Mouse (Mus musculus) stomach, embryonic 16.5 days (tissue): ENCODE measurements at regions not wholly inside any gene's neighbourhood (a gene's known extent, or its start where the extent isn't known, plus 50 kb on each side); places are given as distances from the start of the nearest gene placed in this dataset.
A peak's percentile ranks its signal among the peaks of the same experiment; 100 is the strongest.
"Not testable (repeated sequence)": the region's sequence is repeated elsewhere in the genome, so short reads cannot be mapped to it uniquely, and the experiment has no call there.

Experiments
- ATAC-seq: fragments of 200-750 bp; cut with Nextera tagmentation; 2 replicates; pipeline ENCODE4 v1.8.0; 2017; ENCODE audit warnings: moderate number of reproducible peaks, moderate TSS enrichment; ENCODE audit not compliant: insufficient read depth, low FRiP score
- H3K27ac ChIP-seq: fragments of 300-500 bp; sonication (generic); 2 replicates; pipeline ENCODE4 v1.5.1; 2014; ENCODE audit warnings: low read length
- H3K27me3 ChIP-seq: fragments of 300-500 bp; sonication (generic); 2 replicates; pipeline ENCODE4 v1.6.1; 2014; ENCODE audit warnings: low read length, control low read depth, mixed read lengths; ENCODE audit not compliant: control insufficient read depth, insufficient read depth
- H3K36me3 ChIP-seq: fragments of 300-500 bp; sonication (generic); 2 replicates; pipeline ENCODE4 v1.6.1; 2014; ENCODE audit warnings: low read length; ENCODE audit not compliant: control insufficient read depth, insufficient read depth
- H3K4me1 ChIP-seq: fragments of 300-500 bp; sonication (generic); 2 replicates; pipeline ENCODE4 v1.6.1; 2014; ENCODE audit warnings: low read length, control low read depth, mixed read lengths; ENCODE audit not compliant: control insufficient read depth, insufficient read depth
- H3K4me2 ChIP-seq: fragments of 300-500 bp; sonication (generic); 2 replicates; pipeline ENCODE4 v1.6.1; 2014; ENCODE audit warnings: low read depth, low read length, mixed read lengths
- H3K4me3 ChIP-seq: fragments of 300-500 bp; sonication (generic); replicated peaks from 2 replicates; pipeline ENCODE4 v1.5.1; 2014; ENCODE audit warnings: mild to moderate bottlenecking, low read length
- H3K9ac ChIP-seq: fragments of 300-500 bp; sonication (generic); 2 replicates; pipeline ENCODE4 v1.6.1; 2014; ENCODE audit warnings: low read length
- H3K9me3 ChIP-seq: fragments of 300-500 bp; sonication (generic); replicated peaks from 2 replicates; pipeline ENCODE4 v1.6.1; 2016; ENCODE audit warnings: low read length, control low read depth; ENCODE audit not compliant: control insufficient read depth
- WGBS: fragments of 180-500 bp; shearing (Covaris S2); extraction: QIAGEN DNeasy Blood & Tissue Kit; methylation state at CpG from one replicate; pipeline ENCODE4 v1.1.7; 2014; 5-methylcytosine and 5-hydroxymethylcytosine counted together

DNA sequence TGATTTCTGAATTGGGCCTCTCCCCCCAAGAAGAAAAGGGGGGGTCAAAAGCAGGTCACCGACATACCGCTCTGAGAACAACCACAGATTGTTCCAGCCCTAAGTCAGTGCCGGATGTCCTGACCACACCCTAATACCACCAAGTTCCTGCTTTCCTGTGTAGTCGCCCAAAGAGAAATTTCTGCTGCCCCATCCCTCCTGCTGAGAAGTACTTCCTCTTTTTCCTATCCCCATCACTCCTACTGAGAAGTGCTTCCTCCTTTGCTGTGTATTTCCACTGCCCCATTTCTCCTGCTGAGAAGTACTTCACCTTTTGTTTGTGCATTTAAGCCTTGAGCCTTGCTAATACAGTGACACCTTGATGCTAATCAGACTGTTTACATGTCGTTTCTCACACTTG, 1160.4 kb downstream of the A830018L16Rik start:
- ATAC-seq: no peak
- Histone ChIP-seq H3K4me1 (no peaks in the 10 kb centered on the region), H3K4me2 (no peak overlapping the region), H3K27ac (no peak overlapping the region), H3K36me3 (no peaks in the 10 kb centered on the region), H3K9ac (no peak overlapping the region), H3K27me3 (no peaks in the 10 kb centered on the region), H3K4me3 (no peak overlapping the region), H3K9me3 (no peaks in the 10 kb centered on the region)
- WGBS: 81% methylated on average over 5 of the region's 5 CpGs

- H3K27me3 ChIP-seq: no peaks in the 10 kb centered on the region
- no peak overlapping the region for H3K9ac ChIP-seq
- H3K4me2 ChIP-seq: peak overlapping the region; percentile 25; the same call in 1 of the 2 replicates
- no peak for ATAC-seq
- H3K36me3 ChIP-seq: no peaks in the 10 kb centered on the region
- H3K4me1 ChIP-seq: no peaks in the 10 kb centered on the region
- H3K4me3 ChIP-seq: no peak overlapping the region
- H3K27ac ChIP-seq: no peak overlapping the region
- WGBS: 15% methylated on average over 12 of the region's 13 CpGs
- no peaks in the 10 kb centered on the region for H3K9me3 ChIP-seq
Observed at GRCm38 (mm10) chr1:12577027-12577703, 1163.3 kb downstream of the A830018L16Rik start.

GRCm38 (mm10) chr1:12577978-12578377, 1164.1 kb downstream of the A830018L16Rik start:
- Histone ChIP-seq H3K9ac (no peak overlapping the region), H3K4me3 (no peak overlapping the region), H3K9me3 (no peaks in the 10 kb centered on the region), H3K4me1 (no peaks in the 10 kb centered on the region), H3K36me3 (no peaks in the 10 kb centered on the region), H3K4me2 (no peak overlapping the region), H3K27me3 (no peaks in the 10 kb centered on the region), H3K27ac (no peak overlapping the region)
- no peak for ATAC-seq
- 86% methylated on average over 1 of the region's 1 CpGs for WGBS

DNA sequence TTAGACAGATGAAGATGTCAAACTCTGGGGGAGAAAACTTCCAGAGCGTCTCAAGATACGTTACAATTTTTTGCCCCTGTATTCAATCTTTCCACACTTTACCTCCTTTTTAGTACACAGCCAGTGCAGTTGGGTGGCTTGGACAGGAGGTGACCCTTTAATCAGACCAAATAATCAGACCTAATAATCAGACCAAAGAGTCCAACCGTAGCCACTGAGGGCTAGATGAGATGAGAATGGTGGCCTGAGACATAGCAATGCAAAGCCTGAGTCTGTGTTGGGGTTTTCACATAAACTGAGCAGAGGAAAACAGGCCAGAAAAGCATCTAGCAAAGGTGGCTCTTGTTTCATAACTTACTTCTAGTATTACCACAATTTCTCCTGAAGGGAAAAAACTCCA, 1169.1 kb downstream of the A830018L16Rik start:
- Histone ChIP-seq H3K9ac (no peak overlapping the region), H3K4me1 (no peaks in the 10 kb centered on the region), H3K9me3 (no peaks in the 10 kb centered on the region), H3K27me3 (no peaks in the 10 kb centered on the region), H3K4me3 (no peak overlapping the region), H3K27ac (no peak overlapping the region), H3K36me3 (no peaks in the 10 kb centered on the region), H3K4me2 (no peak overlapping the region)
- WGBS: 63% methylated on average over 3 of the region's 3 CpGs
- no peak for ATAC-seq

DNA sequence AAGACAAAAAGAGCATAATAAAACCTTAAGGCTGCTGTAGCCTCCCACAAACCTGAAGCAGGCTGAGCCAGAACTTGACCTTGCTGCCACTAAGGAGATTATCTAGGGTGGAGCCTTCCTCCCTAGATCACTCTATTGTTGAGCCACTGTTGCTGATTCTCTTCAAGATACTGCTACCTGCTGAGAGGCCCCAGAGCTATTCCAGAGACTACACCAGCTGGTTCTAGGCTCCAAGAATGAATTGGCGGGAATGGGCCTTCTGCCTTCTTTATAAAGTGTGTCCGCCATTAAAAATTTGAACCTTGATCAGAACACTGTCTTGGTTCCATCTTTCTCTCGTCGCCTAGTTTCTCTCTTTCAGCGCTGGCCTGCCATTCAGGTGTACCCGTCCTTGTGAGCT, 1173.1 kb downstream of the A830018L16Rik start:
- H3K36me3 ChIP-seq, H3K27ac ChIP-seq, H3K27me3 ChIP-seq, H3K4me1 ChIP-seq, ATAC-seq, H3K9me3 ChIP-seq, H3K4me3 ChIP-seq, H3K4me2 ChIP-seq, H3K9ac ChIP-seq: not testable (repeated sequence)
- WGBS: 88% methylated on average over 6 of the region's 6 CpGs

- ATAC-seq: no peak
- Histone ChIP-seq H3K4me1 (no peaks in the 10 kb centered on the region), H3K27me3 (no peaks in the 10 kb centered on the region), H3K4me3 (no peak overlapping the region), H3K9me3 (no peaks in the 10 kb centered on the region), H3K36me3 (no peaks in the 10 kb centered on the region), H3K27ac (no peak overlapping the region), H3K9ac (no peak overlapping the region), H3K4me2 (no peak overlapping the region)
- 77% methylated on average over 4 of the region's 4 CpGs for WGBS
Observed at GRCm38 (mm10) chr1:12612102-12612501, 1198.2 kb downstream of the A830018L16Rik start.

DNA sequence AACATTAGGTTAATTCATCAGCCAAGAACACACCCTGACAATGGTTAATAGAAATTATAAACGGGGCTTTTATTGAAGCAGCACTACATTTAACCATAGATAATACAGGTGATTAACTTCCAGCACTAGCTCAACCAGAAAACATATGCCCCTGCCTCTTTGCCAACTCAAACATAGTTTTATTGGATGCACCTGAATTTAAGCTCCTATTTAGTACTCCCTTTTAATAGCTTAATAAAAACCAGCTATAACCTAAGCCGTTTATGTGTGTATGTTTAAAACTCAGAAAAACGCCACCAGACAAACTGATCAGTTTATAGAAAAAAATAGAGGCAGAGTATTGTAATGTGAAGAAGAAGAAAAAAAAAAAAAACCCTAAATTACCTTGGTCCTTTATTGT, 1201.4 kb downstream of the A830018L16Rik start:
- ATAC-seq: no peak
- Histone ChIP-seq H3K4me3 (no peak overlapping the region), H3K27ac (no peak overlapping the region), H3K4me1 (no peaks in the 10 kb centered on the region), H3K36me3 (no peaks in the 10 kb centered on the region), H3K9me3 (no peaks in the 10 kb centered on the region), H3K27me3 (no peaks in the 10 kb centered on the region), H3K4me2 (no peak overlapping the region), H3K9ac (no peak overlapping the region)
- 68% methylated on average over 3 of the region's 3 CpGs for WGBS

GRCm38 (mm10) chr1:12615733-12616481, 1202.0 kb downstream of the A830018L16Rik start:
- Histone ChIP-seq H3K27ac (no peak overlapping the region), H3K9me3 (no peaks in the 10 kb centered on the region), H3K4me3 (no peak overlapping the region), H3K9ac (no peak overlapping the region), H3K4me2 (no peak overlapping the region), H3K36me3 (no peaks in the 10 kb centered on the region), H3K27me3 (no peaks in the 10 kb centered on the region), H3K4me1 (no peaks in the 10 kb centered on the region)
- 82% methylated on average over 10 of the region's 10 CpGs for WGBS
- no peak for ATAC-seq

DNA sequence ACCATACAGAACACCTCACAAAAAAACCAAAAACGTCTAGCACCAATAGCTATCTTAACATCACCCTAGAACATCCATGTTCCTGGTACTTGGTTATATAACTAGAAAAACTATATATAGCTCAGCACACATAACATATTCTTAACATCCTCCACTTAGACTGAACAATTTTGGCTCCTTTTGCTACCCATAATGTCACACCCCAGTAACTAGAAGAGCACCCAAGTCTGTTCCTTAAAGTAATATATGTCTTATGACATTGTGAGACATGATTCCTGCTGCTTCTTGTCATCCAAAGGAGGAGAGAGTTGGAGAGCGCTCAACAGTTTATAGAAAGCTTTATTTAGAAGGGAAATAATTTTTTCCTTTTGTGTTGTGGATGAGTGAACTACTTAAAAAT, 1206.1 kb downstream of the A830018L16Rik start:
- ATAC-seq: no peak
- H3K27ac ChIP-seq: no peak overlapping the region
- 59% methylated on average over 2 of the region's 2 CpGs for WGBS

More for the DNA sequence above, 1206.1 kb downstream of the A830018L16Rik start:
- Histone ChIP-seq H3K4me1 (no peaks in the 10 kb centered on the region), H3K4me3 (no peak overlapping the region), H3K9me3 (no peaks in the 10 kb centered on the region), H3K9ac (no peak overlapping the region), H3K4me2 (no peak overlapping the region), H3K27me3 (no peaks in the 10 kb centered on the region), H3K36me3 (no peaks in the 10 kb centered on the region)
